8 mouse cellular contexts compared by ENCODE assay signal in the genomic region with DNA sequence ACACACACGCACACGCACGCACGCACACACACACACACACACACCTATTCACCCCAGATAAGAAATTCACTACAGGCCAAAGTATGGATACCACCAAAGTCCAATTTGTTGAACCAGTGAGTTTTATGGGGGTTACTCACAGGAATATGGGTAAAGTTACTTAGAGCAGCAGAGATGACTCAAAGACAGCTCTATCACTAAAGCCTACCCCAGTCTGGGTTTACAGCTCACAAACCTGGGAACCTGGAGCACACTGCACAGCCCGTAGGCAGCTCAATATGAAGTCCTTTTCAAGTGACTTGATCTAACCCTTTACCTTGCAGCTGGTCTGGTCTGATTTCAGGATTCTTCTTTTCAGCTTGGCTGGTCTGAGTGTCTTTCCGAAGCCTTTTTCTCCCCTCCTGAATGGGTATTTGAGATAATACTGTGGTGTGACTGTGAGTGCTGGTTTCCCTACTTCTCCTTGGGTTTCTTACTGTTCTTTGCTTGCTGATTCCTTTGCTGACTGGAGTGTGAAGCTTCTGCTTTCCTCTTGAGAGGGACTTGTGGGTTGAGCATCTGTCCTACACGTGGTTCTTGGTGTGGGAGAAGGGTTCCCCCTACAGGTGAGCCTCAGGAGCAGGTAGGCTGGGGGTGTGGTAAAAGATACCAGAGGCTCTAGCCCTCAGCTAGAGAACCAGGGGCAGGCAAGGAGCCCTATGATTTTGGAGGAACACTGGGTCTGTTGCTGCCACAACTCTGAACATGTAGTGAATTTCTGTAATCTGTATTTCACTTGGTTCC. TPM values are rescaled to one million over a fixed set of nuclear protein-coding genes. Genes with fewer than 3 reads are reported as not detected.
DNase-seq lines count a peak whose midpoint lies in the region; ATAC-seq and TF ChIP-seq lines count a peak whose summit lies in the region.

No protein-coding gene starts in this region.

- peaks cover 10% of the 10 kb centered on the region for H3K36me3 ChIP-seq in ES-Bruce4 (ENCODE audit: control insufficient read depth, insufficient read depth, low read length, poor library complexity, severe bottlenecking)
- H3K36me3 ChIP-seq in liver, postnatal 0 days (replicated peaks; ENCODE audit: insufficient read depth, low read length) = peaks cover 18% of the 10 kb centered on the region
- H3K36me3 ChIP-seq in stomach, embryonic 15.5 days = peaks cover 5% of the 10 kb centered on the region; the same call in 1 of the 2 replicates
- H3K36me3 ChIP-seq in midbrain, embryonic 15.5 days (replicated peaks) = no peaks in the 10 kb centered on the region; the same call in 1 of the 2 replicates

- no peak for TF ChIP-seq EP300 in ES-Bruce4 (IDR thresholded peaks at IDR 0.05; ENCODE audit: insufficient read depth, low read depth, low read length)
- TF ChIP-seq EP300 in liver, postnatal 0 days (IDR thresholded peaks at IDR 0.05; ENCODE audit: low read depth) = no peak

- 71% methylated on average over 7 of the region's 7 CpGs for WGBS in liver, postnatal 0 days (ENCODE audit: insufficient replicate concordance)
- 73% methylated on average over 7 of the region's 7 CpGs for WGBS in stomach, embryonic 15.5 days
- WGBS in midbrain, embryonic 15.5 days = 79% methylated on average over 7 of the region's 7 CpGs

- intact Hi-C loops in gastrocnemius, adult 2 months (cut with DNase I) = loop anchor here (2.0 kb wide), 1 partner anchor 34 kb away; no protein-coding TSS in a partner anchor

- H3K27me3 ChIP-seq in ES-Bruce4 (ENCODE audit: control insufficient read depth, insufficient read depth, low read length, poor library complexity, severe bottlenecking) = no peaks in the 10 kb centered on the region
- H3K27me3 ChIP-seq in liver, postnatal 0 days (ENCODE audit: insufficient read depth, low read length) = no peaks in the 10 kb centered on the region
- H3K27me3 ChIP-seq in stomach, embryonic 15.5 days (replicated peaks) = no peaks in the 10 kb centered on the region
- H3K27me3 ChIP-seq in midbrain, embryonic 15.5 days (replicated peaks) = no peaks in the 10 kb centered on the region

- peak; percentile 61 for TF ChIP-seq CTCF in gastrocnemius, adult 2 months (IDR thresholded peaks at IDR 0.05)
- TF ChIP-seq CTCF in ES-Bruce4 (IDR thresholded peaks at IDR 0.05; ENCODE audit: low read depth, low read length) = peak; percentile 76
- TF ChIP-seq CTCF in liver, postnatal 0 days (IDR thresholded peaks at IDR 0.05; ENCODE audit: low read depth) = peak; percentile 80

- H3K9me3 ChIP-seq in ES-Bruce4 (replicated peaks; ENCODE audit: control insufficient read depth, insufficient read depth, low read length, poor library complexity, severe bottlenecking) = no peaks in the 10 kb centered on the region
- no peaks in the 10 kb centered on the region for H3K9me3 ChIP-seq in liver, postnatal 0 days (ENCODE audit: low read length)
- no peaks in the 10 kb centered on the region for H3K9me3 ChIP-seq in stomach, embryonic 15.5 days
- H3K9me3 ChIP-seq in midbrain, embryonic 15.5 days = no peaks in the 10 kb centered on the region

- H3K27ac ChIP-seq in gastrocnemius, adult 2 months = no peak overlapping the region
- H3K27ac ChIP-seq in ES-Bruce4 (ENCODE audit: insufficient read depth, low read length) = no peak overlapping the region
- H3K27ac ChIP-seq in liver, postnatal 0 days (ENCODE audit: low read depth) = no peak overlapping the region
- no peak overlapping the region for H3K27ac ChIP-seq in stomach, embryonic 15.5 days
- no peak overlapping the region for H3K27ac ChIP-seq in midbrain, embryonic 15.5 days

- no peaks in the 10 kb centered on the region for H3K4me1 ChIP-seq in ES-Bruce4 (ENCODE audit: control insufficient read depth, insufficient read depth, low read length)
- peaks cover 16% of the 10 kb centered on the region for H3K4me1 ChIP-seq in liver, postnatal 0 days (ENCODE audit: insufficient read depth)
- H3K4me1 ChIP-seq in stomach, embryonic 15.5 days = no peaks in the 10 kb centered on the region
- peaks cover 22% of the 10 kb centered on the region; the same call in 1 of the 2 replicates for H3K4me1 ChIP-seq in midbrain, embryonic 15.5 days

- H3K4me2 ChIP-seq in liver, postnatal 0 days (ENCODE audit: low read depth, low read length) = no peak overlapping the region
- H3K4me2 ChIP-seq in stomach, embryonic 15.5 days = no peak overlapping the region
- no peak overlapping the region for H3K4me2 ChIP-seq in midbrain, embryonic 15.5 days

- ATAC-seq in common myeloid progenitor, adult 5-6 weeks (replicated peaks; ENCODE audit: low read depth, poor library complexity, severe bottlenecking) = peak; percentile 89
- peak; percentile 76 for ATAC-seq in liver, postnatal 0 days
- 0 out of 2 replicates have a peak, but pooled peaks have one; percentile 39 for ATAC-seq in stomach, embryonic 15.5 days (ENCODE audit: insufficient read depth, low FRiP score, low read depth)
- ATAC-seq in midbrain, embryonic 15.5 days (replicated peaks) = no peak

- H3K4me3 ChIP-seq in gastrocnemius, adult 2 months = no peak overlapping the region
- H3K4me3 ChIP-seq in ES-Bruce4 (ENCODE audit: low read depth, low read length) = no peak overlapping the region
- no peak overlapping the region for H3K4me3 ChIP-seq in liver, postnatal 0 days (ENCODE audit: low read depth, low read length)
- H3K4me3 ChIP-seq in stomach, embryonic 15.5 days (replicated peaks) = no peak overlapping the region
- no peak overlapping the region for H3K4me3 ChIP-seq in midbrain, embryonic 15.5 days

- H3K9ac ChIP-seq in ES-Bruce4 (ENCODE audit: low read depth, poor library complexity, severe bottlenecking) = no peak overlapping the region
- no peak overlapping the region for H3K9ac ChIP-seq in liver, postnatal 0 days (replicated peaks)
- H3K9ac ChIP-seq in stomach, embryonic 15.5 days = no peak overlapping the region
- no peak overlapping the region for H3K9ac ChIP-seq in midbrain, embryonic 15.5 days

- peak; percentile 23 for DNase-seq in gastrocnemius, adult 2 months
- DNase-seq in gastrocnemius, postnatal 10 days = no peak
- DNase-seq in liver, postnatal 0 days = peak; percentile 52
- DNase-seq in gastrocnemius, adult 8-10 months (ENCODE audit: low spot score in 2 of 2) = no peak

- no peak for TF ChIP-seq POLR2A in ES-Bruce4 (IDR thresholded peaks at IDR 0.05; ENCODE audit: insufficient read depth, low read length)

RNA-seq across cellular contexts. Expression of a gene that starts 12.3 kb away (rescaled TPM):
- total RNA-seq in gastrocnemius, adult 2 months (2021) = 10 to 100 TPM; 42.6 to 43.1 TPM
- 10 to 100 TPM; 31.7 to 37.0 TPM for total RNA-seq in gastrocnemius, postnatal 10 days (2021)
- polyA plus RNA-seq in ES-Bruce4 (2011; ENCODE audit: insufficient read depth, insufficient read length, low read depth, missing spikeins) = 60.2 and 61.6 TPM in 2 replicates
- total RNA-seq in common myeloid progenitor, adult 5-6 weeks (2017) = 24.0 and 55.4 TPM in 2 replicates
- polyA plus RNA-seq in liver, postnatal 0 days (2015; fragmentation: Nextera tagmentation; extraction: Ambion mirVana) = 4.4 and 5.4 TPM in 2 replicates
- 11.6 and 12.1 TPM in 2 replicates for polyA plus RNA-seq in stomach, embryonic 15.5 days (2015; fragmentation: Nextera tagmentation; extraction: Ambion mirVana)
- polyA plus RNA-seq in midbrain, embryonic 15.5 days (2015; fragmentation: Nextera tagmentation; extraction: Ambion mirVana) = 18.1 and 18.6 TPM in 2 replicates
- total RNA-seq in gastrocnemius, adult 8-10 months (2022) = 10 to 100 TPM; 37.3 to 42.9 (median 39.5) TPM

Comparison
In these comparisons a context has a peak if more than half of its experiments do, and no peak if none do; other contexts are left out.
1. DNase-seq: peak in gastrocnemius, adult 2 months (single experiment) and liver, postnatal 0 days (single experiment); none in gastrocnemius, postnatal 10 days (single experiment) and gastrocnemius, adult 8-10 months (0 of 2).
2. Peak in every context shown above with its lines, with median percentiles within 50 percentile points of each other: CTCF ChIP-seq.